Mouse (Mus musculus) hindbrain, postnatal 0 days (tissue): ENCODE results near the gene Cdh3. TPM values are rescaled to one million over a fixed set of nuclear protein-coding genes. Genes with fewer than 3 reads are reported as not detected.

Experiments
- ATAC-seq: fragments of 200-750 bp; cut with Nextera tagmentation; 2 replicates; pipeline ENCODE4 v1.8.0; 2017; ENCODE audit warnings: mild to moderate bottlenecking, moderate TSS enrichment, moderate library complexity
- DNase-seq: peaks from one replicate; pipeline ENCODE4 v3.0.0-alpha.2; 2015; ENCODE audit warnings: low spot score
- H3K27ac ChIP-seq: fragments of 300-500 bp; sonication (generic); 2 replicates; pipeline ENCODE4 v1.5.1; 2014; ENCODE audit warnings: mild to moderate bottlenecking
- H3K27me3 ChIP-seq: fragments of 300-500 bp; sonication (generic); 2 replicates; pipeline ENCODE4 v1.6.1; 2014; ENCODE audit warnings: low read length, mixed read lengths; ENCODE audit not compliant: insufficient read depth
- H3K36me3 ChIP-seq: fragments of 300-500 bp; sonication (generic); 2 replicates; pipeline ENCODE4 v1.6.1; 2014; ENCODE audit warnings: low read length, mixed read lengths; ENCODE audit not compliant: insufficient read depth
- H3K4me1 ChIP-seq: fragments of 300-500 bp; sonication (generic); 2 replicates; pipeline ENCODE4 v1.6.1; 2014; ENCODE audit warnings: antibody characterized with exemption, low read length, mixed read lengths; ENCODE audit not compliant: insufficient read depth
- H3K4me2 ChIP-seq: fragments of 300-500 bp; sonication (generic); 2 replicates; pipeline ENCODE4 v1.6.1; 2014; ENCODE audit warnings: low read depth, mild to moderate bottlenecking, low read length, moderate library complexity, mixed read lengths
- H3K4me3 ChIP-seq: fragments of 300-500 bp; sonication (generic); 2 replicates; pipeline ENCODE4 v1.5.1; 2014; ENCODE audit warnings: low read length
- H3K9ac ChIP-seq: fragments of 300-500 bp; sonication (generic); replicated peaks from 2 replicates; pipeline ENCODE4 v1.6.1; 2014; ENCODE audit warnings: mild to moderate bottlenecking, low read length, moderate library complexity, mixed read lengths
- H3K9me3 ChIP-seq: fragments of 300-500 bp; sonication (generic); 2 replicates; pipeline ENCODE4 v1.6.1; 2016; ENCODE audit warnings: low read length, mixed read lengths
- CTCF ChIP-seq: IDR thresholded peaks from 2 replicates; pipeline ENCODE4 v1.5.1; 2016; ENCODE audit warnings: antibody characterized with exemption, control low read depth, low read depth
- WGBS: fragments of 180-500 bp; shearing (Covaris S2); extraction: QIAGEN DNeasy Blood & Tissue Kit; methylation state at CpG from one replicate; pipeline ENCODE4 v1.1.7; 2014; 5-methylcytosine and 5-hydroxymethylcytosine counted together
- polyA plus RNA-seq: library from polyadenylated mRNA; unstranded; fragments of >200 nt; fragmentation: Nextera tagmentation; extraction: Ambion mirVana; gene quantifications from 2 replicates; pipeline ENCODE4 v1.2.1, GENCODE M21; 2015
- total RNA-seq: library from RNA; depleted of rRNA; stranded (reverse); fragments of >200 nt; gene quantifications from 2 replicates; pipeline ENCODE4 v1.2.3, GENCODE M21; 2014

Cdh3 gene
- total and polyA plus RNA-seq, 2 experiments from 2014 or later, result 3.6 to 6.7 TPM

- ATAC-seq (no peak), DNase-seq (no peak)
- peak overlapping the region; percentile 55 for H3K4me2 ChIP-seq
- no peak overlapping the region for H3K9ac ChIP-seq
- peak overlapping the region; percentile 30 for H3K4me3 ChIP-seq
- peaks cover 17% of the 10 kb centered on the region for H3K27me3 ChIP-seq
- H3K4me1 ChIP-seq, result peaks cover 17% of the 10 kb centered on the region
- no peaks in the 10 kb centered on the region for H3K9me3 ChIP-seq
- WGBS, result under 1% methylated on average over 28 of the region's 30 CpGs
- H3K36me3 ChIP-seq, result no peaks in the 10 kb centered on the region
- no peak overlapping the region for H3K27ac ChIP-seq
- TF ChIP-seq CTCF, result no peak
These were observed 895 bp downstream of the Cdh3 start for GRCm38 (mm10) chr8:106511531-106512041.

- Histone ChIP-seq H3K4me3 (no peak overlapping the region), H3K36me3 (no peaks in the 10 kb centered on the region), H3K9me3 (no peaks in the 10 kb centered on the region), H3K27me3 (peaks cover 11% of the 10 kb centered on the region), H3K4me1 (peaks cover 17% of the 10 kb centered on the region), H3K27ac (no peak overlapping the region), H3K9ac (no peak overlapping the region), H3K4me2 (no peak overlapping the region)
- no peak for TF ChIP-seq CTCF
- DNase-seq, result no peak
- no peak for ATAC-seq
- 61% methylated on average over 7 of the region's 7 CpGs for WGBS
These were observed 1.9 kb downstream of the Cdh3 start for GRCm38 (mm10) chr8:106512475-106513150.

- Histone ChIP-seq H3K9me3 (no peaks in the 10 kb centered on the region), H3K9ac (no peak overlapping the region), H3K4me2 (no peak overlapping the region), H3K27ac (no peak overlapping the region), H3K4me3 (no peak overlapping the region), H3K36me3 (no peaks in the 10 kb centered on the region), H3K27me3 (no peaks in the 10 kb centered on the region; the same call in 1 of the 2 replicates), H3K4me1 (0 out of 2 replicates have a peak, but pooled peaks cover 4% of the 10 kb centered on the region)
- DNase-seq (no peak), ATAC-seq (no peak)
- WGBS, result 35% methylated on average over 1 of the region's 1 CpGs
- no peak for TF ChIP-seq CTCF
These were observed 5.3 kb downstream of the Cdh3 start for GRCm38 (mm10) chr8:106515946-106516479.

GRCm38 (mm10) chr8:106516581-106516980, 5.9 kb downstream of the Cdh3 start:
- Histone ChIP-seq H3K4me1 (0 out of 2 replicates have a peak, but pooled peaks cover 1% of the 10 kb centered on the region), H3K27me3 (no peaks in the 10 kb centered on the region; the same call in 1 of the 2 replicates), H3K4me2 (no peak overlapping the region), H3K36me3 (no peaks in the 10 kb centered on the region), H3K9ac (no peak overlapping the region), H3K27ac (no peak overlapping the region), H3K9me3 (no peaks in the 10 kb centered on the region), H3K4me3 (no peak overlapping the region)
- DNase-seq (no peak), ATAC-seq (no peak)
- WGBS, result 72% methylated on average over 2 of the region's 2 CpGs
- TF ChIP-seq CTCF, result no peak

DNA sequence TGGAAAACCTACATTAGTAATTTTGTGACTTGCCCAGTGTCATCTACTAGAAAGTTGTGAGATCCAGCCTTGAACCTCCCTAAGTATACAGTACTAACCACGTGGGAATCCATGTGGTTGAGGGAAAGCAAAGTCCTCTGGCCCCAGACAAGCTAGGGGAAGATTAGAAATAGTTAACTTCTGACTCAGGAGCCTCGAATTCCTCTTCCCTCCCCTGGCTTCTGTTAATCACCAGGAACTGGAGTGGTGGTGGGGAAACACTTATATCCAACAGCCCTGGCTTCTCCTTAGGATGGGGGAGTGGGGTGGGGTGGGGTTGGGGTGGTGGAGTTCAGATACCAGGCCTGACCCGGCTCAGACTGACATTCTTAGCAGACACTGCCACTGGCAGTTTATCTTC, 8.1 kb downstream of the Cdh3 start:
- H3K4me1 ChIP-seq, result no peaks in the 10 kb centered on the region
- TF ChIP-seq CTCF, result no peak
- no peak overlapping the region for H3K4me3 ChIP-seq
- DNase-seq (no peak), ATAC-seq (no peak)
- H3K9ac ChIP-seq, result no peak overlapping the region
- no peak overlapping the region for H3K4me2 ChIP-seq
- 48% methylated on average over 3 of the region's 3 CpGs for WGBS
- H3K9me3 ChIP-seq, result no peaks in the 10 kb centered on the region
- no peak overlapping the region for H3K27ac ChIP-seq
- H3K36me3 ChIP-seq, result no peaks in the 10 kb centered on the region
- no peaks in the 10 kb centered on the region for H3K27me3 ChIP-seq

- Histone ChIP-seq H3K4me1 (no peaks in the 10 kb centered on the region), H3K4me3 (no peak overlapping the region), H3K9ac (no peak overlapping the region), H3K36me3 (no peaks in the 10 kb centered on the region), H3K9me3 (no peaks in the 10 kb centered on the region), H3K27me3 (no peaks in the 10 kb centered on the region), H3K4me2 (no peak overlapping the region), H3K27ac (no peak overlapping the region)
- DNase-seq (no peak), ATAC-seq (no peak)
- no peak for TF ChIP-seq CTCF
- 90% methylated on average over 7 of the region's 7 CpGs for WGBS
These were observed 9.9 kb downstream of the Cdh3 start for GRCm38 (mm10) chr8:106520578-106520977.

DNA sequence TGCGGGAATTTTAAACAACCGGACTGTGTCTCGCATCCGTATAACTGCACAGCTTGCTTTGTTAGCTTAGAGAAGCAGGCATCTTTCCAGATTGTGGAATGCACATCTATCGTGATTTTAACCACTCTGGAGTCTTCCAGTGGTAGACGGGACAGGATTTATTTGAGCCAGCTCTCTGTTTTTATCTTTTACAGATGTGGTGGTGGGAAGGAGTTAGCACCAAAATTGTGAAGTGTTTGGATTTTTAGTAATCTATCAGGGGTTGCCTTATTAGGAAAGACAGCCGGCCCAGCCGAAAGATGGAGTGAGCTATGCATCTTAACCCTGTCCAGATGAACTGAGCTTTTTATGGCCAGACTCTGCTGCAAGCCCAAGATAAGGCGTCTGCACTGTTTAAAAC, 11.2 kb downstream of the Cdh3 start:
- Histone ChIP-seq H3K9me3 (no peaks in the 10 kb centered on the region), H3K4me2 (no peak overlapping the region), H3K27ac (no peak overlapping the region), H3K27me3 (no peaks in the 10 kb centered on the region), H3K9ac (no peak overlapping the region), H3K36me3 (no peaks in the 10 kb centered on the region), H3K4me1 (no peaks in the 10 kb centered on the region), H3K4me3 (no peak overlapping the region)
- DNase-seq (peak; percentile 13), ATAC-seq (no peak)
- TF ChIP-seq CTCF, result no peak
- WGBS, result 71% methylated on average over 9 of the region's 9 CpGs
